In genomic region chr14:99041416-99041815, GRCm38 (mm10) we compare ENCODE assay signal across 20 mouse cellular contexts. TPM values are rescaled to one million over a fixed set of nuclear protein-coding genes. Genes with fewer than 3 reads are reported as not detected.
DNase-seq lines count a peak whose midpoint lies in the region; ATAC-seq and TF ChIP-seq lines count a peak whose summit lies in the region.
"Had no signal": no experiment of that assay in that cellular context is flagged by ENCODE, and none has a peak within 500 bp of the region (broad histone marks: within the 10 kb centered on the region; RNA-seq: fewer than 3 reads in every experiment).

No protein-coding gene starts in this region.

- 0 out of 2 replicates have a peak overlapping the region, but pooled peaks have one; percentile 12 for H3K4me2 ChIP-seq in heart, embryonic 14.5 days (ENCODE audit: low read length)
- H3K4me2 ChIP-seq in heart, embryonic 11.5 days = no peak overlapping the region
- H3K4me2 ChIP-seq in liver, embryonic 12.5 days = 0 out of 2 replicates have a peak overlapping the region, but pooled peaks have one; percentile 13
- peak overlapping the region; percentile 86 for H3K4me2 ChIP-seq in CH12.LX (ENCODE audit: insufficient read depth, low read depth, poor library complexity, severe bottlenecking)
- H3K4me2 ChIP-seq in forebrain, embryonic 12.5 days = no peak overlapping the region
- H3K4me2 ChIP-seq in forebrain, embryonic 15.5 days (replicated peaks) = no peak overlapping the region
- H3K4me2 ChIP-seq: hindbrain, embryonic 15.5 days; limb, embryonic 15.5 days; midbrain, embryonic 12.5 days had no signal

- 50% methylated on average over 4 of the region's 4 CpGs for WGBS in heart, embryonic 14.5 days
- 50% methylated on average over 4 of the region's 4 CpGs for WGBS in heart, embryonic 11.5 days (ENCODE audit: insufficient replicate concordance)
- WGBS in liver, embryonic 12.5 days (ENCODE audit: insufficient replicate concordance) = 53% methylated on average over 4 of the region's 4 CpGs
- 79% methylated on average over 4 of the region's 4 CpGs for WGBS in forebrain, embryonic 12.5 days
- WGBS in forebrain, embryonic 15.5 days = 80% methylated on average over 4 of the region's 4 CpGs

- H3K4me3 ChIP-seq in heart, embryonic 14.5 days (ENCODE audit: control insufficient read depth in 1 of 2, insufficient read depth in 1 of 2, low read depth in 1 of 2, low read length in 2 of 2) = no peak overlapping the region
- H3K4me3 ChIP-seq in heart, embryonic 11.5 days (ENCODE audit: low read depth, low read length) = no peak overlapping the region
- H3K4me3 ChIP-seq in liver, embryonic 12.5 days = no peak overlapping the region
- H3K4me3 ChIP-seq in CH12.LX (replicated peaks in 1 of 3; ENCODE audit: low read depth in 2 of 3, low read length in 2 of 3, poor library complexity in 1 of 3) = peak overlapping the region in 2 of 3 experiments; percentile 20 to 37
- no peak overlapping the region for H3K4me3 ChIP-seq in forebrain, embryonic 12.5 days (replicated peaks)
- H3K4me3 ChIP-seq in forebrain, embryonic 15.5 days = no peak overlapping the region
- H3K4me3 ChIP-seq: erythroblast, embryonic 14.5 days; hindbrain, embryonic 15.5 days; limb, embryonic 15.5 days; midbrain, embryonic 12.5 days had no signal

- TF ChIP-seq EP300 in CH12.LX (IDR thresholded peaks at IDR 0.05; ENCODE audit: low read length) = no peak

- peaks cover 65% of the 10 kb centered on the region for H3K79me2 ChIP-seq in CH12.LX (replicated peaks; ENCODE audit: control insufficient read depth, extremely low read depth, insufficient read depth, poor library complexity, severe bottlenecking)

- TF ChIP-seq POLR2A in CH12.LX (IDR thresholded peaks at IDR 0.05; ENCODE audit: low read depth, low read length) = no peak

- no peak for ATAC-seq in heart, embryonic 14.5 days (ENCODE audit: insufficient number of reproducible peaks, insufficient read depth, low FRiP score, low read depth)
- no peak for ATAC-seq in heart, embryonic 11.5 days (replicated peaks; ENCODE audit: insufficient number of reproducible peaks, low FRiP score, low TSS enrichment)
- no peak for ATAC-seq in liver, embryonic 12.5 days
- no peak for ATAC-seq in forebrain, embryonic 12.5 days (ENCODE audit: low FRiP score)
- ATAC-seq in forebrain, embryonic 15.5 days (replicated peaks) = no peak
- ATAC-seq: forebrain, embryonic 16.5 days; Patski had no signal

- H3K27ac ChIP-seq in heart, embryonic 14.5 days (replicated peaks in 1 of 2; ENCODE audit: control insufficient read depth in 1 of 2, insufficient read depth in 1 of 2, low read depth in 2 of 2, low read length in 2 of 2) = no peak overlapping the region
- no peak overlapping the region for H3K27ac ChIP-seq in heart, embryonic 11.5 days (ENCODE audit: low read depth, low read length)
- H3K27ac ChIP-seq in liver, embryonic 12.5 days = no peak overlapping the region
- no peak overlapping the region for H3K27ac ChIP-seq in CH12.LX (ENCODE audit: insufficient read depth, low read depth)
- H3K27ac ChIP-seq in forebrain, embryonic 12.5 days = no peak overlapping the region
- H3K27ac ChIP-seq in forebrain, embryonic 15.5 days (replicated peaks) = no peak overlapping the region
- H3K27ac ChIP-seq: hindbrain, embryonic 15.5 days; limb, embryonic 15.5 days; midbrain, embryonic 12.5 days had no signal

- H3K27me3 ChIP-seq in heart, embryonic 14.5 days (ENCODE audit: control insufficient read depth, insufficient read depth, low read length) = no peaks in the 10 kb centered on the region
- H3K27me3 ChIP-seq in heart, embryonic 11.5 days (ENCODE audit: control insufficient read depth, insufficient read depth, low read length) = no peaks in the 10 kb centered on the region
- no peaks in the 10 kb centered on the region for H3K27me3 ChIP-seq in liver, embryonic 12.5 days (replicated peaks)
- H3K27me3 ChIP-seq in CH12.LX (replicated peaks) = no peaks in the 10 kb centered on the region
- no peaks in the 10 kb centered on the region for H3K27me3 ChIP-seq in forebrain, embryonic 12.5 days
- H3K27me3 ChIP-seq in forebrain, embryonic 15.5 days = no peaks in the 10 kb centered on the region
- H3K27me3 ChIP-seq: hindbrain, embryonic 15.5 days; limb, embryonic 15.5 days; midbrain, embryonic 12.5 days; Patski had no signal

- H3K9ac ChIP-seq in heart, embryonic 14.5 days (ENCODE audit: low read length) = peak overlapping the region; percentile 22; the same call in 1 of the 2 replicates
- no peak overlapping the region for H3K9ac ChIP-seq in heart, embryonic 11.5 days (ENCODE audit: low read depth, low read length)
- no peak overlapping the region; the same call in 1 of the 2 replicates for H3K9ac ChIP-seq in liver, embryonic 12.5 days
- H3K9ac ChIP-seq in CH12.LX (ENCODE audit: insufficient read depth, low read depth) = peak overlapping the region; percentile 71
- H3K9ac ChIP-seq in forebrain, embryonic 12.5 days = no peak overlapping the region
- no peak overlapping the region for H3K9ac ChIP-seq in forebrain, embryonic 15.5 days (replicated peaks)
- H3K9ac ChIP-seq: hindbrain, embryonic 15.5 days; limb, embryonic 15.5 days; midbrain, embryonic 12.5 days had no signal

- dilution Hi-C loops in CH12.LX (cut with MboI; ENCODE audit: extremely low pct_ligation_motif_present, extremely low pct_unique_long_range_greater_than_20kb, low sequenced_read_pairs) = no loop called here

- TF ChIP-seq CTCF in CH12.LX (conservative IDR thresholded peaks at IDR 0.05 in 1 of 2, IDR thresholded peaks at IDR 0.05 in 1 of 2; ENCODE audit: low read depth in 2 of 2, low read length in 2 of 2) = no peak

- H3K36me3 ChIP-seq in heart, embryonic 14.5 days (ENCODE audit: control insufficient read depth, insufficient read depth, low read length) = peaks cover 29% of the 10 kb centered on the region
- peaks cover 8% of the 10 kb centered on the region; the same call in 1 of the 2 replicates for H3K36me3 ChIP-seq in heart, embryonic 11.5 days (ENCODE audit: control insufficient read depth, insufficient read depth, low read length)
- peaks cover 35% of the 10 kb centered on the region for H3K36me3 ChIP-seq in liver, embryonic 12.5 days
- H3K36me3 ChIP-seq in CH12.LX (replicated peaks in 1 of 2; ENCODE audit: control insufficient read depth in 1 of 2, insufficient read depth in 1 of 2, low read length in 1 of 2) = peaks cover 14 to 32% of the 10 kb centered on the region in 2 experiments
- H3K36me3 ChIP-seq in forebrain, embryonic 12.5 days (replicated peaks) = peaks cover 13% of the 10 kb centered on the region
- H3K36me3 ChIP-seq in forebrain, embryonic 15.5 days = peaks cover 11% of the 10 kb centered on the region

- no peaks in the 10 kb centered on the region for H3K9me3 ChIP-seq in heart, embryonic 14.5 days (ENCODE audit: control insufficient read depth, low read length)
- no peaks in the 10 kb centered on the region for H3K9me3 ChIP-seq in heart, embryonic 11.5 days (replicated peaks; ENCODE audit: control insufficient read depth, low read length)
- H3K9me3 ChIP-seq in liver, embryonic 12.5 days (replicated peaks) = no peaks in the 10 kb centered on the region
- H3K9me3 ChIP-seq in CH12.LX (replicated peaks; ENCODE audit: low read length) = no peaks in the 10 kb centered on the region
- H3K9me3 ChIP-seq in forebrain, embryonic 12.5 days = no peaks in the 10 kb centered on the region
- H3K9me3 ChIP-seq in forebrain, embryonic 15.5 days = no peaks in the 10 kb centered on the region
- H3K9me3 ChIP-seq: hindbrain, embryonic 15.5 days; limb, embryonic 15.5 days; midbrain, embryonic 12.5 days had no signal

- in situ Hi-C loops in CH12.LX (cut with MboI; ENCODE audit: low pct_ligation_motif_present, low pct_unique_long_range_greater_than_20kb, low sequenced_read_pairs) = no loop called here

- DNase-seq in liver (no peak), CH12.LX (ENCODE audit: extremely low read depth) (peak; percentile 18)
- DNase-seq in naive thymus-derived CD4-positive, alpha-beta T cell, adult 2 months (ENCODE audit: low read depth) = peak; percentile 54
- DNase-seq: adrenal gland, postnatal 36 days; cerebellum, adult 8-10 months; kidney, adult 18-20 months; kidney, postnatal 36 days; lung, adult 18-20 months; lung, postnatal 36 days had no signal

- TF ChIP-seq RAD21 in CH12.LX (IDR thresholded peaks at IDR 0.05; ENCODE audit: low read depth, low read length) = no peak

- H3K4me1 ChIP-seq in heart, embryonic 14.5 days (ENCODE audit: control insufficient read depth in 2 of 2, insufficient read depth in 2 of 2, low read length in 2 of 2) = peaks cover 14 to 34% of the 10 kb centered on the region in 2 experiments
- peaks cover 23% of the 10 kb centered on the region for H3K4me1 ChIP-seq in heart, embryonic 11.5 days (ENCODE audit: control insufficient read depth, insufficient read depth, low read length)
- peaks cover 49% of the 10 kb centered on the region for H3K4me1 ChIP-seq in liver, embryonic 12.5 days
- H3K4me1 ChIP-seq in CH12.LX (ENCODE audit: control insufficient read depth in 1 of 2, insufficient read depth in 2 of 2) = peaks cover 2 to 43% of the 10 kb centered on the region in 2 experiments; a peak in 3 of 4 replicates
- H3K4me1 ChIP-seq in forebrain, embryonic 12.5 days = peaks cover 17% of the 10 kb centered on the region
- H3K4me1 ChIP-seq in forebrain, embryonic 15.5 days = peaks cover 27% of the 10 kb centered on the region

RNA-seq across cellular contexts. Expression of gene Mzt1, which starts 4.5 kb away (rescaled TPM):
- polyA plus RNA-seq in heart, embryonic 14.5 days (2014; fragmentation: Nextera tagmentation; extraction: Ambion mirVana) = 93.8 and 94.1 TPM in 2 replicates
- polyA plus RNA-seq in heart, embryonic 11.5 days (2014; fragmentation: Nextera tagmentation; extraction: Ambion mirVana) = 93.1 and 97.9 TPM in 2 replicates
- 64.6 and 68.3 TPM in 2 replicates for polyA plus RNA-seq in liver, embryonic 12.5 days (2016; fragmentation: Nextera tagmentation; extraction: Ambion mirVana)
- 24.4 and 26.2 TPM in 2 replicates for total RNA-seq in CH12.LX (2012; rRNA removed)
- 127 and 132 TPM in 2 replicates for total RNA-seq in CH12.LX (2014; rRNA removed)
- polyA plus RNA-seq in CH12.LX (2012; ENCODE audit: insufficient read length, low read depth) = 36.7 and 41.0 TPM in 2 replicates
- polyA plus RNA-seq in forebrain, embryonic 12.5 days (2016; fragmentation: Nextera tagmentation; extraction: Ambion mirVana) = 142 and 143 TPM in 2 replicates
- 125 and 128 TPM in 2 replicates for polyA plus RNA-seq in forebrain, embryonic 15.5 days (2015; fragmentation: Nextera tagmentation; extraction: Ambion mirVana)

RNA-seq across cellular contexts. Expression of gene Bora, which starts 4.6 kb away (rescaled TPM):
- 37.5 and 38.9 TPM in 2 replicates for polyA plus RNA-seq in heart, embryonic 14.5 days (2014; fragmentation: Nextera tagmentation; extraction: Ambion mirVana)
- polyA plus RNA-seq in heart, embryonic 11.5 days (2014; fragmentation: Nextera tagmentation; extraction: Ambion mirVana) = 51.9 and 52.1 TPM in 2 replicates
- polyA plus RNA-seq in liver, embryonic 12.5 days (2016; fragmentation: Nextera tagmentation; extraction: Ambion mirVana) = 51.5 TPM in 2 replicates
- total RNA-seq in CH12.LX (2012; rRNA removed) (27.9 and 31.0 TPM in 2 replicates), CH12.LX (2014; rRNA removed) (44.7 and 51.8 TPM in 2 replicates)
- polyA plus RNA-seq in CH12.LX (2012; ENCODE audit: insufficient read length, low read depth) = 47.6 and 49.3 TPM in 2 replicates
- 68.0 and 77.7 TPM in 2 replicates for polyA plus RNA-seq in forebrain, embryonic 12.5 days (2016; fragmentation: Nextera tagmentation; extraction: Ambion mirVana)
- polyA plus RNA-seq in forebrain, embryonic 15.5 days (2015; fragmentation: Nextera tagmentation; extraction: Ambion mirVana) = 26.1 and 27.9 TPM in 2 replicates

RNA-seq across cellular contexts. Expression of gene Rpl36a-ps1, which starts 47.3 kb away (rescaled TPM):
- polyA plus RNA-seq in heart, embryonic 14.5 days (2014; fragmentation: Nextera tagmentation; extraction: Ambion mirVana) = 1.3 and 1.6 TPM in 2 replicates
- polyA plus RNA-seq in heart, embryonic 11.5 days (2014; fragmentation: Nextera tagmentation; extraction: Ambion mirVana) = 1.0 and 1.8 TPM in 2 replicates
- polyA plus RNA-seq in liver, embryonic 12.5 days (2016; fragmentation: Nextera tagmentation; extraction: Ambion mirVana) = 1.8 and 3.4 TPM in 2 replicates
- total RNA-seq in CH12.LX (2012; rRNA removed) (42.9 and 57.6 TPM in 2 replicates), CH12.LX (2014; rRNA removed) (73.7 and 82.6 TPM in 2 replicates)
- 5.7 and 6.2 TPM in 2 replicates for polyA plus RNA-seq in CH12.LX (2012; ENCODE audit: insufficient read length, low read depth)
- 2.2 and 3.3 TPM in 2 replicates for polyA plus RNA-seq in forebrain, embryonic 12.5 days (2016; fragmentation: Nextera tagmentation; extraction: Ambion mirVana)
- 1.1 TPM in 1 of 2 replicates, not detected in the other for polyA plus RNA-seq in forebrain, embryonic 15.5 days (2015; fragmentation: Nextera tagmentation; extraction: Ambion mirVana)
- polyA plus RNA-seq: forebrain, embryonic 16.5 days; hindbrain, embryonic 15.5 days; midbrain, embryonic 12.5 days had no signal

RNA-seq across cellular contexts. Expression of gene Pibf1, which starts 57.8 kb away (rescaled TPM):
- polyA plus RNA-seq in heart, embryonic 14.5 days (2014; fragmentation: Nextera tagmentation; extraction: Ambion mirVana) = 13.9 and 17.0 TPM in 2 replicates
- 15.8 and 16.7 TPM in 2 replicates for polyA plus RNA-seq in heart, embryonic 11.5 days (2014; fragmentation: Nextera tagmentation; extraction: Ambion mirVana)
- 9.7 and 11.1 TPM in 2 replicates for polyA plus RNA-seq in liver, embryonic 12.5 days (2016; fragmentation: Nextera tagmentation; extraction: Ambion mirVana)
- total RNA-seq in CH12.LX (2012; rRNA removed) = 13.9 and 17.7 TPM in 2 replicates
- total RNA-seq in CH12.LX (2014; rRNA removed) = 24.7 and 29.2 TPM in 2 replicates
- polyA plus RNA-seq in CH12.LX (2012; ENCODE audit: insufficient read length, low read depth) = 11.8 and 12.8 TPM in 2 replicates
- polyA plus RNA-seq in forebrain, embryonic 12.5 days (2016; fragmentation: Nextera tagmentation; extraction: Ambion mirVana) = 24.1 and 24.7 TPM in 2 replicates
- 19.6 and 22.2 TPM in 2 replicates for polyA plus RNA-seq in forebrain, embryonic 15.5 days (2015; fragmentation: Nextera tagmentation; extraction: Ambion mirVana)
- polyA plus RNA-seq: erythroblast, embryonic 14.5 days had no signal

RNA-seq across cellular contexts. Expression of gene Dis3, which starts 58.2 kb away (rescaled TPM):
- 23.8 and 27.5 TPM in 2 replicates for polyA plus RNA-seq in heart, embryonic 14.5 days (2014; fragmentation: Nextera tagmentation; extraction: Ambion mirVana)
- 27.3 and 31.9 TPM in 2 replicates for polyA plus RNA-seq in heart, embryonic 11.5 days (2014; fragmentation: Nextera tagmentation; extraction: Ambion mirVana)
- polyA plus RNA-seq in liver, embryonic 12.5 days (2016; fragmentation: Nextera tagmentation; extraction: Ambion mirVana) = 32.9 and 33.3 TPM in 2 replicates
- total RNA-seq in CH12.LX (2012; rRNA removed) (33.9 and 47.4 TPM in 2 replicates), CH12.LX (2014; rRNA removed) (69.4 and 78.5 TPM in 2 replicates)
- polyA plus RNA-seq in CH12.LX (2012; ENCODE audit: insufficient read length, low read depth) = 92.6 and 98.9 TPM in 2 replicates
- 43.9 and 47.6 TPM in 2 replicates for polyA plus RNA-seq in forebrain, embryonic 12.5 days (2016; fragmentation: Nextera tagmentation; extraction: Ambion mirVana)
- polyA plus RNA-seq in forebrain, embryonic 15.5 days (2015; fragmentation: Nextera tagmentation; extraction: Ambion mirVana) = 24.7 and 28.5 TPM in 2 replicates

Comparison
In these comparisons a context has a peak if more than half of its experiments do, and no peak if none do; other contexts are left out.
1. H3K4me2 ChIP-seq: peak in heart, embryonic 14.5 days (single experiment), liver, embryonic 12.5 days (single experiment) and CH12.LX (single experiment); none in heart, embryonic 11.5 days (single experiment), forebrain, embryonic 12.5 days (single experiment) and forebrain, embryonic 15.5 days (single experiment).
2. H3K9ac ChIP-seq: peak in heart, embryonic 14.5 days (single experiment) and CH12.LX (single experiment); none in heart, embryonic 11.5 days (single experiment), liver, embryonic 12.5 days (single experiment), forebrain, embryonic 12.5 days (single experiment) and forebrain, embryonic 15.5 days (single experiment).
3. H3K4me3 ChIP-seq: peak in CH12.LX (2 of 3); none in heart, embryonic 14.5 days (0 of 2), heart, embryonic 11.5 days (single experiment), liver, embryonic 12.5 days (single experiment), forebrain, embryonic 12.5 days (single experiment) and forebrain, embryonic 15.5 days (single experiment).